Mouse (Mus musculus) neural tube, embryonic 10.5 days (tissue): ENCODE results near the gene Hand1.

ENCODE experiments used
- DNase-seq: peaks from one replicate; pipeline ENCODE4 v3.0.0-alpha.2; 2017; ENCODE audit warnings: low spot score; ENCODE audit errors: extremely low spot score

Hand1 gene

DNA sequence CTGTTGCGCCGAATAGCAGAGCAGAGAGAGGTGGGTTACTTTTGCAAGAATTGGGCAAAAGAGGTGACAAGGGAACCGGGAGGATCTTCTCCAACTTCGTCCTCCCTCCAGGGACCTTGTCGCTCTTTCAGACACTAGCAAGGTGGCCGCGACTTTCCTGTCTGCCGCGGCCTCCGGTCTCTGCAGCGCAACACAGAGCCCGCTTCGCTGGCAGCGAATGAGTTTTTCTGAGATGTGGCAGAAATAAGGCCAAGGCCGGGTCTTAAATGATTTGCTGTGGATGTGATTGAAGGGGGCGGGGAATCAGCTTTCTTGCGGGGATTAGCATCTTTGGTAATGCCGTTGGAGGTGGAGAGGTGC is 30.1 kb downstream of the Hand1 start:
- no peak for DNase-seq

DNA sequence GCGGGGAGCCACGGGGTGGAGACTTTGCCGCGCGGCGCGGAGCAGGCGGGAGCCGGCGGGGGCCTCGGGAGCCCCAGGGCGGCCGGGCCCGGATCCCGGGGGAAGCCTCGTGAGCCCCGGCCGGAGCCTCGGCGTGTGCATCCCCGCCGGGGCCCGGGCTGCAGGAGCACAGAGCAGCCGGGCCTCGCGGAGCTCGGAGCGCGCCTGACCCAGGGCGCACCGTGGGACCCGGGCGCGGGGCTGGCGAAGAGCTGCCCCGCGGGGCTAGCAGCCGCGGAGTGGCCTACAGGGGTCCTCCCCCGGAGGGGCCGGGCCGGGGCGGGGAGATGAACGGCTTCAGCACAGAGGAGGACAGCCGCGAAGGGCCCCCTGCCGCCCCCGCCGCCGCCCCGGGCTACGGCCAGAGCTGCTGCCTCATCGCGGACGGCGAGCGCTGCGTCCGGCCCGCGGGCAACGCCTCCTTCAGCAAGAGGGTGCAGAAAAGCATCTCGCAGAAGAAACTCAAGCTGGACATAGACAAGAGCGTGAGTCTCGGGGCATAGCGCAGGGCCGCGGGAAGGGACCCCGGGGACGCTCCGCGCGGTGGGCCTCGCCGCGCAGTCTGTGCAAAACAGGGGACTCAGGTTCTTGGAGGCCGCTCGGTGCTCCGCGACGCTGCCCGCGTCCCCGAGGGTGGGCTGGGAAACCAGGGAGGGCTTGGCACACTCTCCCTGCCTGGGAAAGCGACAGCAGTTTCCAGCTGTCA is 30.7 kb downstream of the Hand1 start:
- DNase-seq: peak; percentile 73

DNA sequence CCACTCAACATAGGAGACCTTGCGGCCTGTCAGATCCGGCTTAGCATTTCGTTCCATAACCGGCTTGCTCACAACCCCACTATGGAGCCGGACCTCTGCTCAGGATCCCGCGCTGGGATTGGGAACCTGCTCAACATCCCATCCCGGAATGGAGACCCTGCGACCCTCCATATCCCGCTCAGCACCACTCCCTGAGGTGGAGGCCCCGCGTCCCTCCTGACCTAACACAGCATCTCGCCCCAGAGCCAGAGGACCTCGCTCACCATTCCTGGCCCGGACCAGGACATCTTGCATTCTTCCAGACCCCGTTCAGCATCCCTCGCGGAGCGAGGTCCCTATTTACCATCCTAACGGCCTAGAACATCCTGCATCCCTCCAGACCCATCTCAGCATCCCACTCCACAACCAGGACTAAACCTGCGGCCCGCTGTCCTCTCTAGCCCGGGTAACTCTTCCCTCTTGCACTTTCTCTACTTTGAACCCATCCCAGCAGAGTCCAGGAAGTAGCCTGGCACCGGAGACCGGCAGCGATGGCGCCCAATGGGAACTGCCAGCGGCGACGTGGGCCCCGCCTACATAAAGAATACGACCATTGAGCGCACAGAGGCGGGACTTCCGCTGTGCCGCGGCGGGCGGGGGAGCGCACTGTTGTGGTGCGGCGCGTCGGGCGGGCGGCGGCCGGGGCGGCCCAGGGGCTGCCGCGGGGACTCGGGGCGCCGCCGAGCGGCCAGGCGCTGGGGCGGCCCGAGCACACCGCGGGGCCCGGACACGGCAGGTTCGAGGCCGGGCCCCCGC is 31.4 kb downstream of the Hand1 start, which contains the start of gene Sap30l:
Gene Sap30l, plus strand, starts transcription at position 667 of the 795 bp plus-strand sequence.
- peak; percentile 96 for DNase-seq

DNA sequence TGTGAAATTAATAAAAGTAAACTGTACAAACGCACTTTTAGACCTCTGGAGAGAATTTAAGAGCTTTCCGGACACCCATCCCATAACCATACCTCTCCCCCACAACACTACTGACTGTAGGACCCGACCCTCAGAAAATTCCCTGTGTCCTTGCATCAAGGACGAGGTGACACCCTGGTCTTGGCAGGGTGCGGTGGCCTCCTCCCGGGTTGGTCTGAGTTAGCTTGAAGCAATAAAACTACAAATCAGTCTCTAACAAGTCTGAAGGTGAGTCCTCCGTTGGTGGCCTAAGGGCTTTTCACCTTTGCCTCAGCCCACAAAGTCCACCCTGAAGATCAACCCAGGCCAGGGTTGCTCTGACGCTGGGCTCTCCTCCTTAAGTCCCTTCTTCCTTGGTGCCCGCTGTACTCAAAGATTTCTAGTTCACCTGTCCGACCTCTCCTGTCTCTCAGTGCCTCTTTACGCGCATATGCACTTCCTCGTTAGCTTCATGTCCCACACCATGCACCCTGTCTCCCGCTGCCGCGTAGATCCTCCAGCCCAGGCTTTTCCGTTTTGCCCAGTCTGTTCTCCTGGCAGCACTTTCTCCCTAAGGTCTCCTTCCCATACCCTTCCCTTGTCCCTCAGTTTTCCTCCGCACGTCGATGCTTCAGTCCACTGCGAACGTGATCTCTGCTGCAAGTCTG is 32.2 kb downstream of the Hand1 start:
- DNase-seq: peak; percentile 35

DNA sequence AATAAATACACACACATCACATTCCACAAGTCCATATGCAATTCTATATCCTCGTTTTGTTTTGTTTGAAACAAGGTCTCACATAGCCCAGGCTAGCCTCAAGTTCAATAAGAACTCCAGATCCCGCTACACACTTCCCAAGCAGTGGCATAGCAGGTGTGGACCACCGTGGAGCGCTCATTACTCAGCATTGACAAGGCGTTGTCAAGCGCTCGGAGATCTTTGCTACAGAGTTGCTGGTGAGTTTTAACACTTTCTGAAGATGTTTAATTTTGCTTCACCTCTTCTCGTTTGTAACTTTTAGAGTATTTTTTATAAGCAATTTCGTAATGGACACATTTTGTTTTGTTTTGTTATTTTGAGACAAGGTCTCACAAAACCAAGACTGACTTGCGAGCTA is 33.2 kb downstream of the Hand1 start:
- DNase-seq: no peak

DNA sequence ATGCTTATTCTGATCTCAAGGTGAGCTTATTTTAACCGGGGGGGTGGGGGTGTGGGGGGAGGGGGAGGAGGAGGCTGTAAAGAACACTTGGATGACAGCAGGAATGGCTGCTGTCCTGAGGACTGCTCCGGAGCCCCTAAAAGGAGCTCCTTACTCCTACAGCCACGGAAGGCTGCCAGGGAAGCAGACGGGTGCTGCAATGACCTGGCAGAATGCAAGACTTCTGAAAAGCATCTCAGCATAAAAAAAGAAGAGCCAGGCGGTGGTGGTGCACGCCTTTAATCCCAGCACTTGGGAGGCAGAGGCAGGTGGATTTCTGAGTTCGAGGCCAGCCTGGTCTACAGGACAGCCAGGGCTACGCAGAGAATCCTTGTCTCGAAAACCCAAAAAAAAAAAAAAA is 34.8 kb downstream of the Hand1 start:
- no peak for DNase-seq

DNA sequence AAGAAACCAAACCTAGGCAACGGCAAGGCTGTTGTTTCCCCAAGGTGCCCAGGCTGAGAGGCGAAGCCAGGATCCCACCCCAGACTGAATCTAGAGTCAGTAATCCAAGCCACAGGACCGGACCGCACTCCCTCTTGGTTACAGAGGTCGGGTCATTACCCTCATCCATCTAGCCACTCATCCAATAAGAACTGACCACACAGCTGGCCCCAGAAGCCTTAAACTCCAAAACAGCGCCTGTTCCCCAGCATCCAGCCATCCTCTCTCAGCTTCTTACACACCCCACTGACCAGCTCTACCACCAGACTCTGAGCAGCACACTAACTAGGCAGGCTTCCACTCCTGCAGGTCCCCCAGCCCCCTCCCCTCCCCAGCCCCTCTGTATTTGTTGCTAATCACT is 37.5 kb downstream of the Hand1 start:
- no peak for DNase-seq

DNA sequence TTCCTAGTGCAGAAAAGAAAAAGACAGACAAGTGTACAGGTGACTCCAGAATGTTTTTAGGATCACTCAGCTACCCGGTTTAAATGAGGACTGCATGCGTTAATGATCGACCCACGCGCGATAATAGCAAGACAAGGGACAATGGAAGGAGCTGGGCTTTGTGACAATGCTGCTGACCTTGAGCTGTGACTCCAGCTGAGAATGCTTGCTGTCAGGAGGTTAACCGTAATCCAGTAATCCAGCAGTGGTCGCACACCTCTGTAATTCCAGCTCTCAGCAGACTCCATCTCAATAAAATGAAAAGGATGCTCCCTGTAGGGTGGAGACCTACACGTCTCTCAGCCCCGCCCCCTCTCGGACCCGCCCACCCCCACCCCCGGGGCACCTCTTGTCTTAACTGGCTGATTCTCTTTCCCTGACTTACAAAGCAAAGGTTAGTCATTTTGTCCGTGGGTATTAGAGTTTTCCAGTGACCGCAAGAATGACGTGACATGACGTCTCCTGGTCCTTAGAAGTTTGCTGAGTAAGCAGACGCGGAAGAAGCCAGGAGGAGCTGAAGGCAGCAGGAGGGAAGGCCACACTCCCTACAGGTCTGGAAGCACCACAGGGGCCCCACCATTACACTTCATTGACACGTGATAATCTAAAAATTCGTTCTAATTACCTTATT is 41.6 kb downstream of the Hand1 start:
- no peak for DNase-seq

DNA sequence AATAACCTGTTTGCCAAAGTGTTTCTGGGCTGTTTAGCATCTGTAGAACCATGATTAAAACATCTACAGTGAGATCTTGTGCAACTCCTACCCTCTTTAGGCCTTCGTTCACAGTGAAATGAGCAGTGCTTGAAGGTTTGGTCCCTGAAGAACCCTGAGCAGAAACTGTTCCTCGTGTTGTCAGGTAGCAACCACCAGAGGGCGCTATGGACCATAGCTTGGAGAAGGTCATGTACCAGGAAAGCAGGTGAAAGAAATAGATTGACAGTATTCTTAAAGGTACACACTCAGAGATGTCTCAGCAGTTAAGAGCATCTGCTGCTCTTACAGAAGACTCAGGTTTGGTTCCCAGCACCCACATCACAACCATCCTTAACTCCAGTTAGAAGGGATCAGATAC is 44.7 kb downstream of the Hand1 start:
- DNase-seq: peak; percentile 50

DNA sequence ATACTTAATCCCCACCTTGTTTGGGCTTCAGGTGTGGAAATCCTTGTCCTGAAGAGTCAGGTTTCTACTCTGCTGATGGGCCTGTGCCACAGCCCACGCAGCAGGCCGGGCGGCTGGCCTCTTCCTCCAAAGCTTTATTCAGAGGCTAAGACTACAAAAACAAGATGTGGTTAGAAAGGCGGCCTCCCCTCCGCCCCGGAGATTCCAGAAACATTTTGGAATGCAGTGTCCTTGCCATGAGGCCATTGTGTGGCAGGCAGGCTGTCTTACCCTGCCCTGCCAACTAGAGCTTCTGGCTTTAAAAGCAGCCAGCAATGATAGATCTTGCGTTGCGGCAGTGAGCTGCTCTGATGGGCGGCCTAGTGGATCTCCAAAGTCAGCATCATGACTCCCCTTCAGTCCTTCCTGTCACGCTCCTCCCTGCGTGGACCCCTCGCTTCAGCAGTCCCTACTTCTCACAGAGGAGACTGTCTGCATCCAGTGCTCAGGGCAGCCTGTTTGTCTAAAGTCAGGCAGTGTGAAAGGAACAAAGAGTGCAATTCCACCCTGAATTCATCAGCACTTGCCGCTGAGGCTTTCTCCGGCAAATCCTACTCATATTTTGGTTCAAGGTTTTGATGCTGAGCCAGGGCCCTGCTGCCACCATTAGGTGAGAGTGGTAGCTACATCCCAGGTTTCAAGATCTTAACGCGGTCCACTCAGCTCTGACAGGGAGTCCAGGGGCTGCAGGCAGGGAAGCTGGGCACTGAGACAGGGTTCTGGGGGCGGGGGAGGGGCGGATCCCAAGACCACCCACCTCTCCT is 45.8 kb downstream of the Hand1 start:
- no peak for DNase-seq

DNA sequence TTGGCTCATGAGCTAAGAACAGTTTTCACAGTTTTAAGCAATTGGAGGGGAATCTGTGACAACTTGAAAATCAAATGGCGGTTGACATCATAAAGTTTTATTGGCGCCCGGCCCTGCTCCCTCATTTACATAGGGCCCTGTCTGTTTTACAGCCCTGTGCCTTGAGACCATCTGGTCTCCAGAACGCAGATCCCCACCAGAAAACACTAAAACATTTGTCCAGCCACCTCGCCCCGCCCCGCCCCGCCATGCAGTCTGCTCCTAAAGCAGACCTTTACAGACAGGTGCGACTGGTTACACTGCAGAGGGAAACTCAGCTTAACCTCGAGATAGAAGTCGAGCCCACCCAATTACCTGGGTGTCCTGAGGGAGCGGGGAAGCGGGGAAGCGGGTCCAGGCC is 52.8 kb downstream of the Hand1 start:
- DNase-seq: no peak
